Mouse (Mus musculus): ENCODE measurements around the gene Epha4. TPM values are rescaled to one million over a fixed set of nuclear protein-coding genes. Genes with fewer than 3 reads are reported as not detected.
A peak's percentile ranks its signal among the peaks of the same experiment; 100 is the strongest.

Gene Epha4
- polyA plus RNA-seq, 1 experiment from 2014 or later = 9.6 TPM

- H3K4me3 ChIP-seq (ENCODE audit: low read depth, low read length) = no peak overlapping the region
Observed at GRCm38 (mm10) chr1:77465524-77465923, 49.4 kb downstream of the Epha4 start.

GRCm38 (mm10) chr1:77464108-77464507, 50.8 kb downstream of the Epha4 start:
- H3K4me1 ChIP-seq (ENCODE audit: insufficient read depth, low read depth, low read length) = peaks cover 20% of the 10 kb centered on the region; the same call in 1 of the 2 replicates
- ATAC-seq (no peak), DNase-seq (ENCODE audit: low spot score) (no peak)
- H3K9ac ChIP-seq (replicated peaks; ENCODE audit: low read depth) = no peak overlapping the region
- no peaks in the 10 kb centered on the region for H3K36me3 ChIP-seq (ENCODE audit: insufficient read depth, low read length)
- no peak overlapping the region for H3K4me2 ChIP-seq (replicated peaks; ENCODE audit: low read depth, low read length)
- no peaks in the 10 kb centered on the region for H3K9me3 ChIP-seq (ENCODE audit: low read length)
- H3K4me3 ChIP-seq (ENCODE audit: low read depth, low read length) = no peak overlapping the region
- H3K27me3 ChIP-seq (replicated peaks; ENCODE audit: insufficient read depth, low read length) = no peaks in the 10 kb centered on the region
- no peak overlapping the region for H3K27ac ChIP-seq (ENCODE audit: low read length)
- TF ChIP-seq EP300 (IDR thresholded peaks at IDR 0.05) = no peak
- no peak for TF ChIP-seq CTCF (IDR thresholded peaks at IDR 0.05)
- WGBS = 49% methylated on average over 1 of the region's 1 CpGs

More at GRCm38 (mm10) chr1:77465524-77465923, 49.4 kb downstream of the Epha4 start:
- peaks cover 26% of the 10 kb centered on the region; the same call in 1 of the 2 replicates for H3K4me1 ChIP-seq (ENCODE audit: insufficient read depth, low read depth, low read length)
- ATAC-seq (no peak), DNase-seq (ENCODE audit: low spot score) (no peak)
- no peak overlapping the region for H3K9ac ChIP-seq (replicated peaks; ENCODE audit: low read depth)
- no peak overlapping the region; the same call in 1 of the 2 replicates for H3K4me2 ChIP-seq (replicated peaks; ENCODE audit: low read depth, low read length)
- no peaks in the 10 kb centered on the region for H3K9me3 ChIP-seq (ENCODE audit: low read length)
- no peaks in the 10 kb centered on the region for H3K36me3 ChIP-seq (ENCODE audit: insufficient read depth, low read length)
- TF ChIP-seq CTCF (IDR thresholded peaks at IDR 0.05) = no peak
- no peak for TF ChIP-seq EP300 (IDR thresholded peaks at IDR 0.05)
- WGBS = 61% methylated on average over 4 of the region's 4 CpGs
- H3K27ac ChIP-seq (ENCODE audit: low read length) = no peak overlapping the region
- H3K27me3 ChIP-seq (replicated peaks; ENCODE audit: insufficient read depth, low read length) = no peaks in the 10 kb centered on the region

- peak; percentile 47; the same call in 1 of the 2 replicates for TF ChIP-seq EP300 (IDR thresholded peaks at IDR 0.05)
- TF ChIP-seq CTCF (IDR thresholded peaks at IDR 0.05) = no peak
- Histone ChIP-seq H3K27ac (ENCODE audit: low read length) (peak overlapping the region; percentile 59), H3K4me2 (replicated peaks; ENCODE audit: low read depth, low read length) (no peak overlapping the region), H3K4me1 (ENCODE audit: insufficient read depth, low read depth, low read length) (peaks cover 16% of the 10 kb centered on the region; the same call in 1 of the 2 replicates), H3K9ac (replicated peaks; ENCODE audit: low read depth) (no peak overlapping the region), H3K9me3 (ENCODE audit: low read length) (no peaks in the 10 kb centered on the region), H3K36me3 (ENCODE audit: insufficient read depth, low read length) (no peaks in the 10 kb centered on the region), H3K27me3 (replicated peaks; ENCODE audit: insufficient read depth, low read length) (no peaks in the 10 kb centered on the region), H3K4me3 (ENCODE audit: low read depth, low read length) (no peak overlapping the region)
- ATAC-seq = peak; percentile 70
- peak; percentile 38 for DNase-seq (ENCODE audit: low spot score)
- WGBS = 26% methylated on average over 3 of the region's 3 CpGs
Observed at GRCm38 (mm10) chr1:77461877-77462615, 52.8 kb downstream of the Epha4 start.

- no peak overlapping the region for H3K9ac ChIP-seq (replicated peaks; ENCODE audit: low read depth)
- H3K27ac ChIP-seq (ENCODE audit: low read length) = peak overlapping the region; percentile 59
- 48% methylated on average over 11 of the region's 11 CpGs for WGBS
- no peak overlapping the region for H3K4me2 ChIP-seq (replicated peaks; ENCODE audit: low read depth, low read length)
- peaks cover 13% of the 10 kb centered on the region; the same call in 1 of the 2 replicates for H3K4me1 ChIP-seq (ENCODE audit: insufficient read depth, low read depth, low read length)
- ATAC-seq = peak; percentile 38; the same call in 1 of the 2 replicates
- DNase-seq (ENCODE audit: low spot score) = peak; percentile 43
- TF ChIP-seq CTCF (IDR thresholded peaks at IDR 0.05) = no peak
- no peak; the same call in 1 of the 2 replicates for TF ChIP-seq EP300 (IDR thresholded peaks at IDR 0.05)
- no peaks in the 10 kb centered on the region for H3K9me3 ChIP-seq (ENCODE audit: low read length)
- H3K27me3 ChIP-seq (replicated peaks; ENCODE audit: insufficient read depth, low read length) = no peaks in the 10 kb centered on the region
- no peak overlapping the region for H3K4me3 ChIP-seq (ENCODE audit: low read depth, low read length)
- no peaks in the 10 kb centered on the region for H3K36me3 ChIP-seq (ENCODE audit: insufficient read depth, low read length)
Observed at GRCm38 (mm10) chr1:77460831-77461629, 53.9 kb downstream of the Epha4 start.

GRCm38 (mm10) chr1:77458751-77459385, 56.0 kb downstream of the Epha4 start:
- 78% methylated on average over 7 of the region's 7 CpGs for WGBS
- no peak for ATAC-seq

GRCm38 (mm10) chr1:77457446-77457800, 57.5 kb downstream of the Epha4 start:
- no peak overlapping the region for H3K4me2 ChIP-seq (replicated peaks; ENCODE audit: low read depth, low read length)
- no peak for TF ChIP-seq CTCF (IDR thresholded peaks at IDR 0.05)
- no peak for TF ChIP-seq EP300 (IDR thresholded peaks at IDR 0.05)
- DNase-seq (ENCODE audit: low spot score) (no peak), ATAC-seq (no peak)
- H3K9me3 ChIP-seq (ENCODE audit: low read length) = no peaks in the 10 kb centered on the region
- no peaks in the 10 kb centered on the region for H3K36me3 ChIP-seq (ENCODE audit: insufficient read depth, low read length)
- no peak overlapping the region for H3K9ac ChIP-seq (replicated peaks; ENCODE audit: low read depth)
- peaks cover 13% of the 10 kb centered on the region; the same call in 1 of the 2 replicates for H3K4me1 ChIP-seq (ENCODE audit: insufficient read depth, low read depth, low read length)
- no peak overlapping the region for H3K27ac ChIP-seq (ENCODE audit: low read length)
- 39% methylated on average over 6 of the region's 6 CpGs for WGBS
- no peaks in the 10 kb centered on the region for H3K27me3 ChIP-seq (replicated peaks; ENCODE audit: insufficient read depth, low read length)
- no peak overlapping the region for H3K4me3 ChIP-seq (ENCODE audit: low read depth, low read length)

More at GRCm38 (mm10) chr1:77458751-77459385, 56.0 kb downstream of the Epha4 start:
- no peaks in the 10 kb centered on the region for H3K27me3 ChIP-seq (replicated peaks; ENCODE audit: insufficient read depth, low read length)
- H3K27ac ChIP-seq (ENCODE audit: low read length) = no peak overlapping the region
- TF ChIP-seq EP300 (IDR thresholded peaks at IDR 0.05) = no peak
- TF ChIP-seq CTCF (IDR thresholded peaks at IDR 0.05) = no peak
- no peak overlapping the region for H3K4me2 ChIP-seq (replicated peaks; ENCODE audit: low read depth, low read length)
- no peak overlapping the region for H3K4me3 ChIP-seq (ENCODE audit: low read depth, low read length)
- DNase-seq (ENCODE audit: low spot score) = no peak
- no peak overlapping the region for H3K9ac ChIP-seq (replicated peaks; ENCODE audit: low read depth)
- H3K4me1 ChIP-seq (ENCODE audit: insufficient read depth, low read depth, low read length) = peaks cover 13% of the 10 kb centered on the region; the same call in 1 of the 2 replicates
- H3K36me3 ChIP-seq (ENCODE audit: insufficient read depth, low read length) = no peaks in the 10 kb centered on the region
- H3K9me3 ChIP-seq (ENCODE audit: low read length) = no peaks in the 10 kb centered on the region
